Mouse (Mus musculus): ENCODE measurements at regions not wholly inside any gene's neighbourhood (a gene's known extent, or its start where the extent isn't known, plus 50 kb on each side); places are given as distances from the start of the nearest gene placed in this dataset.

GRCm38 (mm10) chr9:112014796-112015195 lies 220.9 kb downstream of the Arpp21 start:
- intact Hi-C loops (cut with DNase I), result no loop called here
- no peak for DNase-seq

- intact Hi-C loops (cut with DNase I), result no loop called here
- DNase-seq, result no peak
Observed at GRCm38 (mm10) chr9:111994401-111994800, 241.3 kb downstream of the Arpp21 start.

- no peak for DNase-seq
- intact Hi-C loops (cut with DNase I), result no loop called here
Observed at GRCm38 (mm10) chr9:111993844-111994243, 241.9 kb downstream of the Arpp21 start.

GRCm38 (mm10) chr9:111990060-111990459 lies 245.7 kb downstream of the Arpp21 start:
- no peak for DNase-seq
- intact Hi-C loops (cut with DNase I), result no loop called here

- intact Hi-C loops (cut with DNase I), result no loop called here
- no peak for DNase-seq
Observed at GRCm38 (mm10) chr9:111963405-111964037, 272.2 kb downstream of the Arpp21 start.

GRCm38 (mm10) chr9:111957799-111958198 lies 267.7 kb upstream of the Stac start:
- no peak for DNase-seq
- intact Hi-C loops (cut with DNase I), result no loop called here

GRCm38 (mm10) chr9:111939271-111940067 lies 249.3 kb upstream of the Stac start:
- no peak for DNase-seq
- intact Hi-C loops (cut with DNase I), result no loop called here

GRCm38 (mm10) chr9:111932455-111932854 lies 242.3 kb upstream of the Stac start:
- intact Hi-C loops (cut with DNase I), result no loop called here
- no peak for DNase-seq

GRCm38 (mm10) chr9:111918275-111918940 lies 228.3 kb upstream of the Stac start:
- intact Hi-C loops (cut with DNase I), result loop anchor here (1.0 to 10.0 kb wide), 3 partner anchors 346 to 564 kb away; no protein-coding TSS in a partner anchor
- peak; percentile 53 to 74 for DNase-seq

GRCm38 (mm10) chr9:111916684-111917535 lies 226.8 kb upstream of the Stac start:
- intact Hi-C loops (cut with DNase I), result loop anchor here (1.0 to 10.0 kb wide), 3 partner anchors 345 to 562 kb away; no protein-coding TSS in a partner anchor
- peak; percentile 15 to 20 for DNase-seq

- intact Hi-C loops (cut with DNase I), result no loop called here
Observed at GRCm38 (mm10) chr9:111908806-111909205, 218.7 kb upstream of the Stac start.

GRCm38 (mm10) chr9:111900196-111900595 lies 210.0 kb upstream of the Stac start:
- intact Hi-C loops (cut with DNase I), result no loop called here
- DNase-seq, result no peak

More at GRCm38 (mm10) chr9:111908806-111909205, 218.7 kb upstream of the Stac start:
- no peak for DNase-seq

- intact Hi-C loops (cut with DNase I), result no loop called here
- no peak for DNase-seq
Observed at GRCm38 (mm10) chr9:111897626-111898025, 207.5 kb upstream of the Stac start.

GRCm38 (mm10) chr9:111879710-111880109 lies 189.6 kb upstream of the Stac start:
- no peak for DNase-seq
- intact Hi-C loops (cut with DNase I), result no loop called here

- intact Hi-C loops (cut with DNase I), result no loop called here
Observed at GRCm38 (mm10) chr9:111876846-111877245, 186.7 kb upstream of the Stac start.

GRCm38 (mm10) chr9:111870466-111870865 lies 180.3 kb upstream of the Stac start:
- no peak for DNase-seq
- intact Hi-C loops (cut with DNase I), result no loop called here

More at GRCm38 (mm10) chr9:111876846-111877245, 186.7 kb upstream of the Stac start:
- no peak for DNase-seq

GRCm38 (mm10) chr9:111869801-111870382 lies 179.7 kb upstream of the Stac start:
- intact Hi-C loops (cut with DNase I), result no loop called here
- no peak for DNase-seq

GRCm38 (mm10) chr9:111858051-111858450 lies 167.9 kb upstream of the Stac start:
- intact Hi-C loops (cut with DNase I), result no loop called here
- DNase-seq, result no peak

GRCm38 (mm10) chr9:111854976-111855375 lies 164.8 kb upstream of the Stac start:
- intact Hi-C loops (cut with DNase I), result no loop called here
- no peak for DNase-seq

- intact Hi-C loops (cut with DNase I), result no loop called here
Observed at GRCm38 (mm10) chr9:111846366-111846765, 156.2 kb upstream of the Stac start.

More at GRCm38 (mm10) chr9:111846366-111846765, 156.2 kb upstream of the Stac start:
- DNase-seq, result no peak
